Mouse (Mus musculus): ENCODE results near the gene Cxcl12. TPM values are rescaled to one million over a fixed set of nuclear protein-coding genes. Genes with fewer than 3 reads are reported as not detected.

The Cxcl12 gene
- total RNA-seq, 1 experiment from 2014 or later: 2.5 TPM

- ATAC-seq (replicated peaks; ENCODE audit: low read depth, poor library complexity, severe bottlenecking): peak; percentile 82
These were observed 50.3 kb downstream of the Cxcl12 start for GRCm38 (mm10) chr6:117218442-117219299.

GRCm38 (mm10) chr6:117219300-117219680 is 51.0 kb downstream of the Cxcl12 start:
- ATAC-seq (replicated peaks; ENCODE audit: low read depth, poor library complexity, severe bottlenecking): no peak

- no peak for ATAC-seq (replicated peaks; ENCODE audit: low read depth, poor library complexity, severe bottlenecking)
These were observed 51.7 kb downstream of the Cxcl12 start for GRCm38 (mm10) chr6:117219911-117220481.

GRCm38 (mm10) chr6:117220831-117221345 is 52.6 kb downstream of the Cxcl12 start:
- no peak for ATAC-seq (replicated peaks; ENCODE audit: low read depth, poor library complexity, severe bottlenecking)
